Mouse (Mus musculus): Measurements from ENCODE around the gene Arsb.

Arsb gene

GRCm38 (mm10) chr13:93846831-93847518 is 75.5 kb downstream of the Arsb start:
- DNase-seq (ENCODE audit: low read depth), result peak; percentile 14

DNA sequence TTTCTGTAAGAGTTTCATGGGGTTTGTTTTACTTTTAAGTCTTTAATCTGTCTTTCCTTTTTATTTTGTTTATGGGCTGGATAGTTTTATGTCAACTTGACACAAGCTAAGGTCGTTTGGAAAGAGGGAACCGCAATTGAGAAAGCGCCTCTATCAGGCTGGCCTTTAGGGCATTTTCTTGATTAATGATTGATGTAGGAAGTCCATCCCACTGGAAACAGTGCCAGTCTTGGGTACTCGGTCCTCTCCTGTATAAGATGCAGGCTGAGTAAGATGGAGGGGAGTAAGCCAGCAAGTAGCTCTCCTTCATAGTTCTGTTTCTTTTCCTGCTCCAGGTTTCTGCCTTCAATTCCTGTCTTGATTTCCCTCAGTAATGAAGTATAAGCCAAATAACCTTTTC is 76.2 kb downstream of the Arsb start:
- no peak for DNase-seq (ENCODE audit: low read depth)

GRCm38 (mm10) chr13:93848615-93849014 is 77.2 kb downstream of the Arsb start:
- DNase-seq (ENCODE audit: low read depth), result no peak

DNA sequence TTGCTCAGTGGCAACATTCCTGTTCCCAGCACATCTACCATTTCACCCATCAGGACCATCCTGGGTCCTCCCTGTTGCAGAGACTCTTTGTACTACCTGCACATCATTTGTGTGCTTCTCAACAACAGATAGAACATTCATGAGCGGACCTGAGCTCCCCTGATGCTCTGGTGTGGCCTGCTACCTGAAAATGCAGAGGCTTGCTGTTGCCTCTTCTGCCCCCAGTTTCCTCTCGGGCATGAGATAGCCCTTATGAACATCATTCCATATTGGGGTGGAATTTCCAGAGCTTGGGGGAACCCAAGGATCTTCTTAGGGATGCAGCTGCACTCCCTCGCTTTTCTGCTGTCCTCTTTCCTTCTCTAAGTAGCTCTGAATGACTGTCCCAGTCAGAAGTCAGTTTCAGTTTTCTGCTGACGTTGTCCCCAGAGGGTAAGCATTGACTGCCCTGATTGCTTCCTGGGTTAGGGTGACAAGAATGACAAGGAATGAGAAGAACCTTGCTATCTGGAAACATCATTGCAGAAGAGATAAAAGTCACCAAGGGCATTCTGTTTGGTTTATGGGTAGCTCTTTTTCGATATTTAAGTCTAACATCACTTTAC is 78.4 kb downstream of the Arsb start:
- DNase-seq (ENCODE audit: low read depth), result no peak

GRCm38 (mm10) chr13:93850674-93851073 is 79.2 kb downstream of the Arsb start:
- no peak for DNase-seq (ENCODE audit: low read depth)

DNA sequence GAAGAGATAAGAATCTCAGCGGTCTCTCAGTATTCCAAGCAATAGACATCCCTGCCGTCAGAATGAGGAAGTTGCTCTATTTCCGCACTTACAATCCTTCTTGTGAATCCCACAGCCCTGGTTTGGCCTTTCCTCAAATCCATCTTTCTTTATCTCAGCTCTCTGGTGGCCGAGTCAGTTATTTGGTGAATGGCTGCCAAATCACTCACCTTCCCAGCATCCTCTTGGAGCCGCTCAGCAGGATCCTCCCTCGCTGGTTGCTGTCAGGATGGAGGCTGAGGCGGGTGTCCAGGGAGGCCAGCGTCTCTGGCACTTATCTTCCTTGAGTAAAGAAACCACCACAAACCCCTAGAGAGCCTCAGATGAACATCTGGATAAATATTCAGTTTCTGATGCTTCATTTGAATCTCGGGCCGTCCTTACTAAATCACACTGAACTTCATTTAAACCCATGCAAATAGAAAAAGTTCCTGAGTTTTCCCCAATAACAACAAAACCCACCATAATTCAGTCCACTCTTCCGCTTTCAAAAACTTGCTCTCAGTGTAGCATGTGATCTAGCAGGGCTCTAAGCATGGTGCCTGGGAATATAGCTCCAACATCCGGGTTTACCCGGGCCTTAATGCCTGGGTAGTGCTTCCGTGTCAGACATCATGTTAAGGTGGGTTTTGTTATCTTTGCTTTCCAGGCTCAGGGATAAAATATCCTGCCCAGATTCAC is 81.1 kb downstream of the Arsb start:
- peak; percentile 57 for DNase-seq (ENCODE audit: low read depth)

- DNase-seq (ENCODE audit: low read depth), result no peak
Measured at GRCm38 (mm10) chr13:93853767-93854166, 82.3 kb downstream of the Arsb start.

- DNase-seq (ENCODE audit: low read depth), result no peak
Measured at GRCm38 (mm10) chr13:93854325-93854724, 82.9 kb downstream of the Arsb start.

GRCm38 (mm10) chr13:93854966-93855562 is 83.6 kb downstream of the Arsb start:
- no peak for DNase-seq (ENCODE audit: low read depth)

GRCm38 (mm10) chr13:93855701-93856183 is 84.3 kb downstream of the Arsb start:
- DNase-seq (ENCODE audit: low read depth), result no peak

GRCm38 (mm10) chr13:93861211-93861610 is 89.8 kb downstream of the Arsb start:
- DNase-seq (ENCODE audit: low read depth), result no peak

- no peak for DNase-seq (ENCODE audit: low read depth)
Measured at GRCm38 (mm10) chr13:93864066-93864740, 92.8 kb downstream of the Arsb start.

DNA sequence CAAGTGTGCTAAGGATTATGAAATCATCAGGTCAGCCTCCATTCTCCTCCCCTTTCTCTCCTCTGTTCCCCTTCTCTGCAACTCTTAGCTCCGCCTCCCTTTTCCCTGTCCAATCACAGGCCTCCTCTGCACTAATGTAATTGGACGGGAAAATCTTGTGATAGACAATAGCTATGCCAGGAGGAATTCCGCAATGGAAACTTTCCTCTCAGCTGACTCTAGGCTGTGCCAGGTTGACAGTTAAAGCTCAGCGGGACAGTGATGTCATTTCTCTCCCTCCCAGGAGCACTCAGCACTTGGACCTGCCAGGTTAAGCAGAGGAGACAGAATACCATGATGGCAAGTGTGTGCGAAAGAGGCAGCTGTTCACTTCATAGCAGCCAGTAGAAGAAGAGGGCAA is 95.2 kb downstream of the Arsb start:
- no peak for DNase-seq (ENCODE audit: low read depth)

DNA sequence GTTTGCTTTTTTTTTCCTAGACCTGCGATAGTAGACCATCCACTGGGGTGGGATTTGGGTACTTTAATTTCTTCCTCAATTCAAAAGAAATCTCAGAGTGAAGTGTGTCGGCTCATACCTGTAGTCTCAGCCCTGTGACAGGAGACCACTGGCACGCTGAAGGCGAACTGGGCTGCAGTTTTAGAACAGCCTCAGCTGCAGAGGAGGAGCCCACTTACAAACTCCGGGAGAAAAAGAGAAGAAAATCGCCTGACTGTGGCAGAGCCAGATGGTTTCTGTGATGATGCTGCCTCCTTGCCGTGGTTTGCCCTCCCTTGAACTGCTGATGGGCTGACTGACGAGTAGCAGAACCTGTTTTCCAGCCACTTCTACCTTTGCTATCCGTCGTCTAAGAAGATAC is 100.3 kb downstream of the Arsb start:
- no peak for DNase-seq (ENCODE audit: low read depth)

- no peak for DNase-seq (ENCODE audit: low read depth)
Measured at GRCm38 (mm10) chr13:93872591-93872990, 101.2 kb downstream of the Arsb start.

- peak; percentile 41 for DNase-seq (ENCODE audit: low read depth)
Measured at GRCm38 (mm10) chr13:93877924-93878323, 106.5 kb downstream of the Arsb start.

DNA sequence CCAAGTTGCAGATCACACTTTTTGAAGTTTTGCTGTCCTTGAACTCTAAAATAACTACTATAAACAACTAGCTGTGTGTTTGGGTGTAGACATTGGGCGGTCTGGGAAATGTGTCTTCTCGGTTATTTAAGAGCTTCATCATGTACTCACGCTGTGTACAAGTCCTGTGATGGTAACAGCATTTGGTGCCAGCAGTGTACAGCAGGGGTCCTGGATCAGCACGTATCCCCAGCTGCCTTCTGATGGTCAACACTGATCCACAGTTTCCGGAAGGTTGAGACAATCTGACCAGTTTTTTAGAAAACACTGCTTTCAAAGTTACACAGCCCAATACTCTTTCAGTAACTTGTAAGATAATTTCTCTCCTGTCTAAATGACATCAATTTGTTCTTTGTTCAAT is 108.0 kb downstream of the Arsb start:
- no peak for DNase-seq (ENCODE audit: low read depth)

DNA sequence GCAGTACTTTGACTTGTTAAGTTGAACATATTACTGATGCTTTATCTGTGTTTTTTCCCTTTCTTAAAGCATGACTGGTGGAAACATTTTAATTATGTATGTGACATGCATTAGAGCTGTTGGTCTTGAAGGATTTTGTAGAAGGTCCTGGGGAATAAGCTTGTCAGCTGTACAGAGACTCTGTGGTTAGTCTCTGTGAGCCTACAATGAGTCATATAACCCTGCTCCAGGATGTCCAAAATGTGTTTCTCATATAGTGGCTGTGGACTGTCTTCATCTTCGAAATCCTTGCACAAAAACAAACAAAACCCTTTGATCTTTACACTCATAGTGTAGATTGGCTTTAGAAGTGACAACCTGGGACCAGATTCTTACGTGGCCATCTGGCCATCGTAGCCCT is 110.7 kb downstream of the Arsb start:
- DNase-seq (ENCODE audit: low read depth), result peak; percentile 61

DNA sequence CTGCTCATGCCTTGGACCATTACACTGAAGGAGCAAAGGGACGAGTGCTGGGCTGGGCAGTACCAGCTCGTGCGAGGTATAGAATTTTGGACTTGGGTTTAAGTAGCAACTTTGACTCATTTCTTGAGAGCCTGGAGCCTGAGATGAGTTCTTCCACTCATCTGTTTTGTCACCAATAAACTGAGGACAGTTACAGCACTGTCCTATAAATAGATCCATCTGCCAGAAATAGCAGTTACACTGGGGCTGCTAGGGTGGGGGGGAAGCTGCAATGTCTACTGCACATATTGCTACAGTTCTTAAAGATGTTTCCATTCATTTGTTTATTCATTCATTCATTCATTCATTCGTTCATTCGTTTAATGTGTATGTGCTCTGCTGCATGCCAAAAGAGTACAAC is 115.6 kb downstream of the Arsb start:
- DNase-seq (ENCODE audit: low read depth), result no peak

DNA sequence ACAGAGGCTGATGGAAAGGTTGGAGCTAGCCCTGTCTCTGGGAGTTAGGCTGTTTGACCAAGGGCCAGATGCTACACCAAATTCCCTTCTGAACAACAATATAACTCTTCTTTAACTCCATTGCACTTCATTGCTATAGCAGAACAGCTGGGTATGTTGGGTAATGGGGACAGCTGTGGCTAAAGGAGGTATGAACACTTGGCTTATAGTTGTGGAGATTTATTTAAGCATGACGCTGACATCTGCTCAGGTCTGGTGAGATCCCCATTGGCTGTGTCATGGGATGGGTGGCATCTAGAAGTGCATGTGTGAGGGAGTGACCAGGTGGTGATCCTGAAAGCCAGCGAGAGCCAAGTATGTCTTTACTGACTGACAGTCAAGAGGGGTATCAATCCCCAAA is 116.8 kb downstream of the Arsb start:
- no peak for DNase-seq (ENCODE audit: low read depth)

DNA sequence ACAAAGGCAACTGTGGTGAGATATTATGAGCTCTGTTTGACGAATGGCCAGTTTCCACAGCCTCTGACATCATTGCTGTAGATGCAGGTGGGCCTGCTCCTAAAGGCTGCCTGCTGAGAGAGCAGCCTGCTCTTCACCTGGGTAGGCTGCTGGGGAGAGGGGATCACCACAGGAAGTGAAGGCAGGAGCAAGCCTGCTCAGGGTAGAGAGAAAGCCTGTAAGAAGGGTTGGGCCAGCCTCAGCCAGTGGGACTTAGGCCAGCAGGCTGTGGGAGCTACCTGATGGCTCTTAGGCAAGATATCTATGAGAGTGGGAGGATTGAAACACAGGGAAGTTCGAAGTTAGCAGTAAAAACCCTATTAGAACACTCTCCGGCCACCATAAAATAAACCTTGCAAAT is 117.5 kb downstream of the Arsb start:
- DNase-seq (ENCODE audit: low read depth), result no peak

DNA sequence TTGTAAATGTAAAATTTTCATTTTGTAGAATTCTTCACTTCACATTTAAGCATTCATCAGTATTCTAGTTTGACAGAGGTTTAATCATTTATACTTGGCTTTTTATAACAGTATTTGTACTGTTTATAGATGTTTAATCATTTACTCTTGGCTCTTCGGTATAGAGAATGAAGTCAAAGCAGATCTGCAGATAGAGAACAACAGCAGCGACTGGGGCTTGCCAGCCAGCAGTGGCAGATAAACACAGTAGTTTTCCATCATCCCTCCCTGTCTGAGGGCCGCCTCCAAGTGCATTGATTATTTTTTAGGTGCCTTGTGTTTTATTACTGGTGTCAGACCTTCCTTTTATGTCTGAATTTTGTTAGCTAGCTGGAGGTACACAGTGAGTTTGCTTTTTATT is 118.6 kb downstream of the Arsb start:
- no peak for DNase-seq (ENCODE audit: low read depth)

Measured in NIH3T3 (cell line).